Mouse (Mus musculus) hindbrain, embryonic 13.5 days (tissue): ENCODE measurements around the gene Tes. TPM values are rescaled to one million over a fixed set of nuclear protein-coding genes. Genes with fewer than 3 reads are reported as not detected.

Experiments used
- ATAC-seq: fragments of 200-750 bp; cut with Nextera tagmentation; 2 replicates; pipeline ENCODE4 v1.8.0; 2017; ENCODE audit warnings: moderate TSS enrichment; ENCODE audit not compliant: low FRiP score
- H3K27ac ChIP-seq: fragments of 300-500 bp; sonication (generic); 2 replicates; pipeline ENCODE4 v1.5.1; 2015; ENCODE audit warnings: inconsistent platforms, mild to moderate bottlenecking, moderate library complexity
- H3K27me3 ChIP-seq: fragments of 300-500 bp; sonication (generic); 2 replicates; pipeline ENCODE4 v1.6.1; 2015; ENCODE audit warnings: mild to moderate bottlenecking, inconsistent platforms
- H3K36me3 ChIP-seq: fragments of 300-500 bp; sonication (generic); 2 replicates; pipeline ENCODE4 v1.6.1; 2015; ENCODE audit warnings: mild to moderate bottlenecking, inconsistent platforms
- H3K4me1 ChIP-seq: fragments of 300-500 bp; sonication (generic); replicated peaks from 2 replicates; pipeline ENCODE4 v1.6.1; 2015; ENCODE audit warnings: inconsistent platforms
- H3K4me2 ChIP-seq: fragments of 300-500 bp; sonication (generic); 2 replicates; pipeline ENCODE4 v1.6.1; 2015; ENCODE audit warnings: inconsistent platforms, mild to moderate bottlenecking, moderate library complexity
- H3K4me3 ChIP-seq: fragments of 300-500 bp; sonication (generic); 2 replicates; pipeline ENCODE4 v1.5.1; 2015; ENCODE audit warnings: mild to moderate bottlenecking, inconsistent platforms
- H3K9ac ChIP-seq: fragments of 300-500 bp; sonication (generic); 2 replicates; pipeline ENCODE4 v1.6.1; 2015; ENCODE audit warnings: mild to moderate bottlenecking, inconsistent platforms
- H3K9me3 ChIP-seq: fragments of 300-500 bp; sonication (generic); 2 replicates; pipeline ENCODE4 v1.6.1; 2016; ENCODE audit warnings: inconsistent platforms
- WGBS: fragments of 180-500 bp; shearing (Covaris S2); methylation state at CpG from one replicate; pipeline ENCODE4 v1.1.7; 2015; 5-methylcytosine and 5-hydroxymethylcytosine counted together
- polyA plus RNA-seq: library from polyadenylated mRNA; unstranded; fragments of >200 nt; fragmentation: Nextera tagmentation; extraction: Ambion mirVana; gene quantifications from 2 replicates; pipeline ENCODE4 v1.2.1, GENCODE M21; 2015

Gene Tes
- polyA plus RNA-seq: 55.7 and 56.8 TPM in 2 replicates

DNA sequence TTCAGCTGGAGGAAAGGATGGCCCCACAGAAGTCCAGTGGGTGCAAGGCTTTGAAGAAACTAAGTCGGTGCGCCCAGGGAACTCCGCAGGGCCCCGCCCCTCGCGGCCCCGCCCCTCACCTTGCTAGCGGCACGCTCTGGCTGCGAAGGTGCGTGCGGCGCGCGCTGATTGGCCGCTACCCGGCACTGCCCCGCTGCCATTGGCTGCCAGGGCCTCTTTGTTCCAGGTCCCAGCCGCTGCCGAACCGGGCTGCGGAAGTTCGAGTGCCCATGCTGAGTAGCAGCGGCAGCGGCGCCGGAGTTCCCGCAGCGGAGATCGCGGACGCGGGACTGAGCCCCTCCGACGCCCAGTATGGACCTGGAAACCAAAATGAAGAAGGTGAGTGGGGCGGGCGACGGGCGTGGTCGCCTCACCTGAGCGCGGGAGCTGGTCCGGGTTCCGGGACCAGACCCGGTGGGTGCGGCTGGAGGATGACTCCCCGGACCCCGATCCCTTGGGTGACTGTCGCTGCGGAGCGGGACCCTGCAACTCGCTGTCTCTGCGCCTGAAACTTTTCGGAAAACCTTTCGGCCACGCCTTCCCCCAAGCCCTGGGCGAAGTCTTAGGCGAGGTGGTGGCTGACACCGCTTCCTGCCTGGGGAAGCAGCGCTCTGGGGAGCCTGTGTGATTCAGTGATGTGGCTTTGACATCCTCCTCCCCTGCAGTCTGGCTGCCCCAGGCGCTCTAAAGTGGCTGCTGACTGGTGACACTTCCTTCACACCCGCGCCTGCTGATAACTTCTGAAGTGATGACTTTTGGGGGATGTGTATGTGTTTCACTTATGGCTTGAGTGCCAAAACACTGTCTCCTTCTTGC lies at the start of gene Tes:
TSS of gene Tes (plus strand) at position 214 of the 855 bp plus-strand sequence.
- whole genome bisulfite sequencing: under 1% methylated on average over 63 of the region's 63 CpGs
- Histone ChIP-seq H3K27ac (peak within 1 kb of the TSS; percentile 58), H3K27me3 (0 out of 2 replicates have a peak, but pooled peaks cover 3% of the 10 kb centered on the region), H3K9me3 (no peaks in the 10 kb centered on the region), H3K4me2 (peak within 1 kb of the TSS; percentile 80), H3K4me1 (peaks cover 23% of the 10 kb centered on the region), H3K9ac (peak within 1 kb of the TSS; percentile 89), H3K36me3 (no peaks in the 10 kb centered on the region), H3K4me3 (peak within 1 kb of the TSS; percentile 74)
- peak; percentile 97 for ATAC-seq

DNA sequence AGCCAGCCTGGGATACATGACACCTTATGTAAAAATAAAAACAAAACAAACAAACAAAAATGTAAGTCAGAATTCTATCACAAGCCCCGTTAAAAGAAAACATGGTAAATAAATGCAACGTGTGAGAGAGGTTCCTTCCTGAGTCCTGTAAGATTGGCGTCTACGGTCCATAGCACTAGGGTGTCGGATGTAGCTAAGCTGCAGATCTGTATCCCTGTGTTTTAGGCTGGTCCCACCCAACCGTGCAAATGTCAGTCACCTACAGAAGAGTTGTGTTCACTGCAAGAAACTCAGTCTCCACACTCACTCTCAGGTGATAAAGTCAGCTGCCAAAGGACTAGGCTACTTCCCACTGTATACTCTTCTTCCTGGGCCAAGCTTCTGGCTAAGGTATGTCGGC lies 39.1 kb upstream of the Tes start:
- Histone ChIP-seq H3K4me2 (no peak overlapping the region), H3K9ac (no peak overlapping the region), H3K27ac (no peak overlapping the region), H3K9me3 (no peaks in the 10 kb centered on the region), H3K27me3 (no peaks in the 10 kb centered on the region), H3K4me1 (no peaks in the 10 kb centered on the region), H3K36me3 (no peaks in the 10 kb centered on the region), H3K4me3 (no peak overlapping the region)
- 72% methylated on average over 7 of the region's 7 CpGs for WGBS
- ATAC-seq: no peak

DNA sequence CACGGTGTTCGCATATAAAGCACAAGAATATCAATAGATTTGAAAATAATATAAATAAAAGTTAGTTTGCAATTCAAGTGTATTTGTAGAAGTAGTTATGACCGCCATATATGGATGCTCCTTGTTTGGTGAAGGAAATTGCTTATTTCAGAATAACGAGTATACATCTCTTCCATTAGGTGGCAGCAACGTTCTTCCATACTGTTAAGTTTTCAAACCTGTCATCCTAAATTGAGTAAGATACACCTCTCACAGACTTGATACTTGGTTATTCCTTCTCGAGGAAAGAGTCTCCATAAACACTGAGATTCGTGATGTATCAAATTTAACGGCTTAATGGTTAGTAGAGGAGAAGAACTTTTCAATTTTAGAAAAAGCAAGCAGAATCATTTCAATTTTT lies 37.4 kb upstream of the Tes start:
- H3K9ac ChIP-seq: no peak overlapping the region
- H3K9me3 ChIP-seq: no peaks in the 10 kb centered on the region
- H3K4me3 ChIP-seq: no peak overlapping the region
- no peaks in the 10 kb centered on the region for H3K4me1 ChIP-seq
- no peaks in the 10 kb centered on the region for H3K36me3 ChIP-seq
- H3K4me2 ChIP-seq: no peak overlapping the region
- no peaks in the 10 kb centered on the region for H3K27me3 ChIP-seq
- no peak overlapping the region for H3K27ac ChIP-seq
- ATAC-seq: no peak
- WGBS: 24% methylated on average over 8 of the region's 8 CpGs

DNA sequence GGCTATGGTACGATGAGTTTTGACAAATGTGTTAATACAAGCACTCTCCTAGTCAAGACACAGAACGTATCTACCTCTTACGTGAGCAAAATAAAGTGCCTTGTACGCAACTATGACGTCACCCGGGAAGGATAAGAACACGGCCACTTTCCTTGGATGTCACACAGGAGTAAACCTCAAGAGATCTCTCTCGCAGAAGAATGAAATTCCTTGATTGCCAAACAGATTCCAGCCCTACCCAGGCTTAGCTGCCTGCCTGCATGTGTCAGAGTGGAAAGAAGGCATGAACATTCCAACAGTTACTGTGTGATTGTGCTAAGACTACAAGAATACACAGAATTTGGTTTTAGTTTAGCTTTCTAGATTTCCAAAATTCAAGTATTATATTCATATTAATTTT lies 36.1 kb upstream of the Tes start:
- Histone ChIP-seq H3K36me3 (no peaks in the 10 kb centered on the region), H3K9ac (no peak overlapping the region), H3K4me3 (no peak overlapping the region), H3K27ac (no peak overlapping the region), H3K4me2 (no peak overlapping the region), H3K4me1 (no peaks in the 10 kb centered on the region), H3K9me3 (no peaks in the 10 kb centered on the region), H3K27me3 (no peaks in the 10 kb centered on the region)
- no peak for ATAC-seq
- 84% methylated on average over 8 of the region's 8 CpGs for WGBS

GRCm38 (mm10) chr6:17032231-17032728 lies 32.7 kb upstream of the Tes start:
- ATAC-seq: no peak
- H3K9ac ChIP-seq: no peak overlapping the region
- no peaks in the 10 kb centered on the region for H3K4me1 ChIP-seq
- H3K9me3 ChIP-seq: no peaks in the 10 kb centered on the region
- 5% methylated on average over 2 of the region's 2 CpGs for WGBS
- H3K4me3 ChIP-seq: no peak overlapping the region
- H3K4me2 ChIP-seq: no peak overlapping the region
- H3K27ac ChIP-seq: no peak overlapping the region
- no peaks in the 10 kb centered on the region for H3K27me3 ChIP-seq
- H3K36me3 ChIP-seq: no peaks in the 10 kb centered on the region

DNA sequence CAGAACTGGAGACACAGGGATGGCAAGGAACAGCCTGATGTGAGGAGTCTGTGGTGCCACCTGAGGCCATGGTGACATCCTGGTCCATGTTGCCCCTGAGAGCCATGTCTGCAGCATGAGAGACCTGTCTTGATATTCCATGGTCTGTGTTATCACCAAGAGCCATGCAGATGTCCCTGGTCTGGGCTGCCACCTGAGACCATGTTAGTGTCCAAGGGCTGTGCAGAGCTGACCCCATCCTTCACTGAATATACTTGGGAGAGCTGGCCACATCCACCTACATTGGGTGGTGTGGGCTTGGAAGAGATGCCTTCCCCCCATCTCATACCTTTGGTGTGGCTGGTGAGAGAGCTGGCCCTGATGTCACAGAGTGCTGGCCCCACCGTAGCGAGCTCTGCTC lies 30.9 kb upstream of the Tes start:
- H3K9ac ChIP-seq: no peak overlapping the region
- H3K4me2 ChIP-seq: no peak overlapping the region
- no peaks in the 10 kb centered on the region for H3K4me1 ChIP-seq
- 100% methylated on average over 2 of the region's 2 CpGs for WGBS
- no peaks in the 10 kb centered on the region for H3K36me3 ChIP-seq
- no peak for ATAC-seq
- no peak overlapping the region for H3K4me3 ChIP-seq
- no peaks in the 10 kb centered on the region for H3K27me3 ChIP-seq
- H3K9me3 ChIP-seq: no peaks in the 10 kb centered on the region
- H3K27ac ChIP-seq: no peak overlapping the region

DNA sequence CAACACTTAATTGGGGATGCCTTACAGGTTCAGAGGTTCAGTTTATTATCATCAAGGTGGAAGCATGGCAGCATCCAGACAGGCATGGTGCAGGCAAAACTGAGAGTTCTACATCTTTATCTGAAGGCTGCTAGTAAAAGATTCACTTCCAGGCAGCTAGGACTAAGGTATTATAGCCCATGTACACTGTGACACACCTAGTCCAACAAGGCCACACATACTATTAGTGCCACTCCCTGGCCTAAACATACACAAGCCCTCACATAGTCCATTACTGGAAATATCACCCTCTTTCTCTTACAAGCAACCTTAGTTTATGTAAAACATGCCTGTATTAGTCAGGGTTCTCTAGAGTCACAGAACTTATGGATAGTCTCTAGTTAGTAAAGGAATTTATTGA lies 29.7 kb upstream of the Tes start:
- Histone ChIP-seq H3K27ac (no peak overlapping the region), H3K9me3 (no peaks in the 10 kb centered on the region), H3K9ac (no peak overlapping the region), H3K4me2 (no peak overlapping the region), H3K4me1 (no peaks in the 10 kb centered on the region), H3K27me3 (no peaks in the 10 kb centered on the region), H3K4me3 (no peak overlapping the region), H3K36me3 (no peaks in the 10 kb centered on the region)
- ATAC-seq: no peak

DNA sequence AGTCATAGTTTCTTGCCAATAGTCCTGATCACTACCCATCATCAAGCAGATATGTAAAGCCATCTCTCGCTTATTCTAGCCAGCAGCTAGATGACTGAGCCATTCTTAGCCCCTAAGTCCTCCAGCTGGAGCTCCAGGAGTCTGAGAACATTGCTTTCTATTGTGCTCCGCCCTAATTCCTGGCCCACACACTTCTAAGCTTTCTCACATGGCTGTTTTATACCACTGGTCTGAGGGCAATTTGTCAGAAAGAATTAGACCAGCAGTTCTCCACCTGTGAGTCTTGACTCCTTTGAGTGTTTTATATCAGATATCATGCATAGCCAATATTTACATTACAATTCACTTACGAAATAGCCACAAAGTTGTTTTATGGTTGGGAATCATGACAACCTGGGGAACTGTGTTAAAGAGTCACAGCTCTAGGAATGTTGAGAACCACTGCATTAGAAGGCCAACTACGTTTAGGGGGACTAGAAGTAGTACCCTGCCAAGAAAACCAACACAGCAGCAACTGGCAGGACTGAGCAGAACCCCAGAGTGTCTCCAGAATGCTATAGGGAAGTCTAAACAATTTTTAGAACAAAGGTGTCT lies 13.4 kb upstream of the Tes start:
- Histone ChIP-seq H3K27me3 (no peaks in the 10 kb centered on the region), H3K4me1 (no peaks in the 10 kb centered on the region), H3K9ac (no peak overlapping the region), H3K4me3 (no peak overlapping the region), H3K4me2 (no peak overlapping the region), H3K27ac (no peak overlapping the region), H3K9me3 (no peaks in the 10 kb centered on the region), H3K36me3 (no peaks in the 10 kb centered on the region)
- 83% methylated on average over 4 of the region's 4 CpGs for WGBS
- ATAC-seq: no peak

GRCm38 (mm10) chr6:17053028-17053660 lies 11.8 kb upstream of the Tes start:
- H3K36me3 ChIP-seq: no peaks in the 10 kb centered on the region
- no peaks in the 10 kb centered on the region for H3K4me1 ChIP-seq
- no peak overlapping the region for H3K4me2 ChIP-seq
- no peak overlapping the region for H3K9ac ChIP-seq
- no peak overlapping the region for H3K27ac ChIP-seq
- H3K9me3 ChIP-seq: no peaks in the 10 kb centered on the region
- ATAC-seq: no peak
- no peaks in the 10 kb centered on the region for H3K27me3 ChIP-seq
- H3K4me3 ChIP-seq: no peak overlapping the region
- WGBS: 80% methylated on average over 6 of the region's 6 CpGs

- ATAC-seq: no peak
- H3K9me3 ChIP-seq: no peaks in the 10 kb centered on the region
- 87% methylated on average over 2 of the region's 2 CpGs for WGBS
- H3K4me2 ChIP-seq: no peak overlapping the region
- H3K9ac ChIP-seq: no peak overlapping the region
- H3K27me3 ChIP-seq: no peaks in the 10 kb centered on the region
- no peaks in the 10 kb centered on the region for H3K4me1 ChIP-seq
- H3K4me3 ChIP-seq: no peak overlapping the region
- H3K36me3 ChIP-seq: no peaks in the 10 kb centered on the region
- no peak overlapping the region for H3K27ac ChIP-seq
Observed at GRCm38 (mm10) chr6:17054781-17055180, 10.2 kb upstream of the Tes start.

GRCm38 (mm10) chr6:17055659-17056058 lies 9.3 kb upstream of the Tes start:
- H3K4me1 ChIP-seq: no peaks in the 10 kb centered on the region
- no peak overlapping the region for H3K4me3 ChIP-seq
- H3K4me2 ChIP-seq: no peak overlapping the region
- H3K27ac ChIP-seq: no peak overlapping the region
- 0 out of 2 replicates have a peak, but pooled peaks cover 1% of the 10 kb centered on the region for H3K27me3 ChIP-seq
- no peak overlapping the region for H3K9ac ChIP-seq
- 66% methylated on average over 2 of the region's 2 CpGs for WGBS
- no peaks in the 10 kb centered on the region for H3K9me3 ChIP-seq
- no peaks in the 10 kb centered on the region for H3K36me3 ChIP-seq
- ATAC-seq: no peak

DNA sequence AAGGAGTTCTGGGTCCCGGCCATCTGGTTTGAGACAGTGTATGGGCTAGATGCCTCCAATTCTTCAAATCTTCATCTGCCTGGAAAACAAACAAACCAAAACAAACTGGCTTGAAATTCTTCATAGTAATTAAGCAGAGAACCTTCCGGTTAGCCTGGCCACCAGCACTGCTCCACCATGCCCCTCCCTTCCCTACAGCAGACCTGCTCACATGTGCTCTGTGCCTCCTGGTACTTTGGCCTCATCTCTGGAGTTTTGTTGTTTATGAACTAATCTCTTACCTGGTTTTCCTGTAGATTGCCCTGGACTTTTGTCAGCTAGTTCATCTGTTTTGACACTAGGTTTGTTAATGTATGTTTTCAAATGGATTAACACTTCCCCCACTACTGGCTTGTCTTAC lies 5.4 kb upstream of the Tes start:
- Histone ChIP-seq H3K9me3 (no peaks in the 10 kb centered on the region), H3K36me3 (no peaks in the 10 kb centered on the region), H3K9ac (no peak overlapping the region), H3K4me3 (no peak overlapping the region), H3K27ac (no peak overlapping the region), H3K27me3 (0 out of 2 replicates have a peak, but pooled peaks cover 3% of the 10 kb centered on the region), H3K4me1 (0 out of 2 replicates have a peak, but pooled peaks cover under 1% of the 10 kb centered on the region), H3K4me2 (no peak overlapping the region)
- no peak for ATAC-seq
- 85% methylated on average over 2 of the region's 2 CpGs for WGBS
